Mouse (Mus musculus) layer of hippocampus, adult 6 months (tissue): ENCODE measurements around the gene Baiap2. TPM values are rescaled to one million over a fixed set of nuclear protein-coding genes. Genes with fewer than 3 reads are reported as not detected.

Experiments used
- long read RNA-seq, 2 experiments: library from polyadenylated mRNA; unstranded; transcript quantifications; one replicate each; pipeline ENCODE4 v2.0.0; 2019 to 2020
- microRNA-seq: library from miRNA; unstranded; fragments of <30 nt; microRNA quantifications from one replicate; pipeline ENCODE4 v1.2.0, GENCODE M21; 2020
- polyA plus RNA-seq: library from polyadenylated mRNA; unstranded; fragments of <200 nt; fragmentation: Nextera tagmentation; gene quantifications from 2 replicates; pipeline ENCODE4 v1.2.3, GENCODE M21; 2021

Baiap2 gene
- polyA plus RNA-seq: 187 and 198 TPM in 2 replicates
- long read RNA-seq, experiment 1, full-length matches to known transcripts: 475 of 581 reads
- long read RNA-seq, experiment 1, partial matches to known transcripts: 60 of 581 reads
- long read RNA-seq, experiment 1, other reads (novel, unspliced or antisense): 46 of 581 reads
- long read RNA-seq, experiment 2, full-length matches to known transcripts: 1,531 of 1,644 reads
- long read RNA-seq, experiment 2, partial matches to known transcripts: 52 of 1,644 reads
- long read RNA-seq, experiment 2, other reads (novel, unspliced or antisense): 61 of 1,644 reads

DNA sequence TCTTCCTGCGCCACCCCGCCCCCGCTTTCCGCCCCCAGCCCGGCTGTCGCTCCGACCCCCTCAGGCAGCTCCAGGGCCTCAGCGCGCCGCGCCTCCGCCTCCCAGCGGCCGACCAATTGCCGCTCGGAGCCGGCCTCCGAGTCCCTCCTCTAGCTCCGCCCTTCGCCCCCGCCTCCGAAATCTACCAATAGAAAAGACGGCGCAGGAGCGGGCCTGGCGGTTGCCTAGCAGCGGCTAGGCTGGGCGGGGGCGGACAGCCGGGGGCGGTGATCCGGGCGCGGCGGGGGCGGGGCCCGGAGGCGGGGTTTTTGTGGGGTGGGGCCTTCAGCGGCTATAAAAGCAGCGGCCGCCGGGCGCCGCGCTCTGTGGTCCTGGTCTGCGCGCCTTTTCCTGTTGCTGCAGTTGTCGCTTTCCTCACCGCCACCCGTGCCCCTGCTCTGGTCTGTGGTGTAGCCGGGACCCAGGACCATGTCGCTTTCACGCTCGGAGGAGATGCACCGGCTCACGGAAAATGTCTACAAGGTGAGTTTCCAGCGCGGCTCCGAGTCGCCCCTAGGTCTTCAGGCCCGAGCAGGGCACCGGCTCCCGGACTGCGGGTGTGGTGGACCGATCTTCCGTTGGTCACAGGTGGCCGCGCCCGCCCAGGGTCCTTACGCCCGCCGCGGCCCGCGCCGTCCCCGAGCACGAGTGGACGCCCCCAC, at the start of gene Baiap2:
Gene Baiap2 (plus strand): TSS at position 37 of the 701 bp plus-strand sequence.

DNA sequence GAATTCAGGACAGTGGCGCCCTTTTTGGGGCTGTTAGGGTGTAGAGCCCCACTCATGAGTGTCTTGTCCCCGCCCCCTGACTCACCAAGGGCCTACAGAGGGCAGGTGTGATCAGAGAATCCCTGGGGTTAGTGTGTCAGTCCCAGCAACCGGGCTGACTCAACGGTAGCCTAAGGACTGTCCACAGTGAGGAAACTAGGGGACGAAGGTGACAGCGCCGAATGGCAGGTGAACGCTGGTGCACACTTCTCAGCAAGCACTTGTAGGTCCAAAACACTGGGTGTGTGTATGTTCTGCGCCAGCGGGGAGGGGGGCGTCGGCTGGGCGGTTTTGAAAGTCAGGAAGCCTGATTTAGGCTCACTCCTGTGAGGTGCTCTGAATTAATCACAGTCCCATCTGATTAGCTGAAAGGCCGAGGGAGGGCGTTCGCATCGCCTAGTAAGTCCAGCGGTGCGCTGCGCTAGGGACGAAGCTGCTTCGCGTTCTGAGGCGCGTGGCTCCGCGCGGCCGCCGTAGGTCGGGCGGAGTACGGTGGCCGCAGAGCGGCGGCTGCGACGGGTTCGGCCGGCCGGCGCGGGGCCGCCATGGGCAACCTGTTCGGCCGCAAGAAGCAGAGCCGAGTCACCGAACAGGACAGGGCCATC, 29.1 kb upstream of the Baiap2 start, which contains the start of gene Chmp6:
Gene Chmp6 (plus strand): TSS at position 151 of the 644 bp plus-strand sequence.

DNA sequence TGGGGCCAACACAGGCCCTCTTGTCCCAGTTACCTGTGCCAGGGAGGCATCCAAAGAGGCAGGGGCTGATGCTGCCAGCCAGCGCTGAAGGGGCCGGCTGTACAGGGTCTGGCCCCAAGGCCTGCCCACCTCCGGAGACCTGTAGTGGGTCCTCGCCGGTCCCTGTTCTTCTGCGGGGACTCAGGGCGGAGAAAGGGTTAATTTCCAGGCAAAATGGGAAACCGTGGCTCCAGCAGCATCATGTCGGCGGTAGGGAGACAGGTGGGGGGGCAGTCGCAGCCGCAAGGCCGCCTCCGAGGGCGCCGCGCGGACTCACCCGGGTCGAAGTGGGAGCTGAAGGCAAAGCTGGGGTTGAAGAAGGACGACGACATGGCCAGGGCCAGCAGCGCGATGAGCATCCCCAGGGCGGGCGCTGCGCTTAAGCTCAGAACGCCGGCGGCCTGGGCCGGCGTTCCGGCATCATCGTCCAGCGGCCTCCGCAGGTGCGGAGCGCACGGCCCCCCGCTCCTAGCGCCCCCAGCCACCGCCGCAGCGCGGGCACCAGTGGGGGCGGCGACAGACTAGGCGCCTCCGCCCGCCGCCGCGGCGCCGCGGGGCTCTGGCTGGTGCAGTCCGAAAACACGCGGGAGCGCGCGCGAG, 104.1 kb downstream of the Baiap2 start, which contains the start of gene Aatk:
Gene Aatk (minus strand): TSS at position 615 of the 639 bp plus-strand sequence.

Small RNAs within 50 kb of the gene (microRNA-seq; reads per million reads assigned to microRNA genes)
- gene Mir3065 (not detected), gene Mir338 (not detected)

Other genes starting within 250 kb of the Baiap2 start
- gene Chmp6, start 29.3 kb upstream of the Baiap2 start, polyA plus RNA-seq: 47.1 and 50.4 TPM in 2 replicates
- 28.3 and 29.9 TPM in 2 replicates for gene Aatk, start 104.4 kb downstream of the Baiap2 start, polyA plus RNA-seq
- gene Cep131, start 144.1 kb downstream of the Baiap2 start, polyA plus RNA-seq: 12.3 and 15.1 TPM in 2 replicates
- gene Tepsin, start 156.0 kb downstream of the Baiap2 start, polyA plus RNA-seq: 8.4 and 9.5 TPM in 2 replicates
- 202 and 204 TPM in 2 replicates for gene Ndufaf8, start 156.2 kb downstream of the Baiap2 start, polyA plus RNA-seq
- gene Slc38a10, start 208.6 kb downstream of the Baiap2 start, polyA plus RNA-seq: 28.6 and 32.4 TPM in 2 replicates